Mouse (Mus musculus): ENCODE results near the gene Tmem94. TPM values are rescaled to one million over a fixed set of nuclear protein-coding genes. Genes with fewer than 3 reads are reported as not detected.
A peak's percentile ranks its signal among the peaks of the same experiment; 100 is the strongest.

Tmem94 gene
- polyA plus RNA-seq, 1 experiment from 2014 or later, result 18.6 TPM

DNA sequence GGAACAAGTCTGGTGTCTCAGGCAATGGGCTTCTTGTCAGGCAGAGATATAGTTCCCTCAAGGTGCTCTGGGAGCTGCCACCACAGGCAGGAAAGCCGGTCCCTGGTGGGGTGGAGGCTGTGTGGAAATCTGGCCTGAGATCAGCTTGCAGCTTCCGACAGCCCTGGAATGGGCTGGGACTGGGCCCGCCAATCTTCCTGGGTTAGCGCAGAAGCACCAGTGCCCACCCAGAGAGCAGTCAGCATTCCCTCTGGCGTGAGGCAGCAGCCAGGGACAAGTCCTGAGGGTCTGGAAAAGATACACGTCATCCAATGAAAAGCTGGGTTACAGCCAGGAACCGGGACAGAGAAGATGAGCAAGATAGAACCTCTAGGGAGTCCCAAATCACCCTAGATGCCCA lies 46.9 kb downstream of the Tmem94 start:
- WGBS, result 34% methylated on average over 7 of the region's 7 CpGs
- Histone ChIP-seq H3K9me3 (no peaks in the 10 kb centered on the region), H3K4me1 (replicated peaks) (peaks cover 63% of the 10 kb centered on the region), H3K36me3 (peaks cover 1% of the 10 kb centered on the region; the same call in 1 of the 2 replicates), H3K27ac (peak overlapping the region; percentile 83), H3K4me3 (replicated peaks) (peak overlapping the region; percentile 72), H3K27me3 (replicated peaks) (no peaks in the 10 kb centered on the region), H3K4me2 (replicated peaks) (peak overlapping the region; percentile 86), H3K9ac (peak overlapping the region; percentile 86)
- ATAC-seq, result no peak

GRCm38 (mm10) chr11:115812533-115813420 lies 47.5 kb downstream of the Tmem94 start:
- Histone ChIP-seq H3K4me1 (replicated peaks) (peaks cover 57% of the 10 kb centered on the region), H3K27me3 (replicated peaks) (no peaks in the 10 kb centered on the region), H3K4me3 (replicated peaks) (peak overlapping the region; percentile 72), H3K4me2 (replicated peaks) (peak overlapping the region; percentile 86), H3K9me3 (no peaks in the 10 kb centered on the region), H3K36me3 (no peaks in the 10 kb centered on the region), H3K9ac (peak overlapping the region; percentile 86), H3K27ac (peak overlapping the region; percentile 83)
- ATAC-seq, result peak; percentile 12
- WGBS, result 2% methylated on average over 28 of the region's 28 CpGs

- peaks cover 50% of the 10 kb centered on the region for H3K4me1 ChIP-seq (replicated peaks)
- no peaks in the 10 kb centered on the region for H3K9me3 ChIP-seq
- H3K27ac ChIP-seq, result peak within 1 kb of the TSS; percentile 83
- peak within 1 kb of the TSS; percentile 72 for H3K4me3 ChIP-seq (replicated peaks)
- peak within 1 kb of the TSS; percentile 86 for H3K9ac ChIP-seq
- under 1% methylated on average over 44 of the region's 44 CpGs for WGBS
- H3K27me3 ChIP-seq (replicated peaks), result no peaks in the 10 kb centered on the region
- H3K36me3 ChIP-seq, result no peaks in the 10 kb centered on the region
- ATAC-seq, result peak; percentile 92
- H3K4me2 ChIP-seq (replicated peaks), result peak within 1 kb of the TSS; percentile 86
Measured at GRCm38 (mm10) chr11:115813507-115814296, 48.5 kb downstream of the Tmem94 start, which contains the start of gene Caskin2. Gene Caskin2, minus strand, starts transcription at chr11:115813639.

DNA sequence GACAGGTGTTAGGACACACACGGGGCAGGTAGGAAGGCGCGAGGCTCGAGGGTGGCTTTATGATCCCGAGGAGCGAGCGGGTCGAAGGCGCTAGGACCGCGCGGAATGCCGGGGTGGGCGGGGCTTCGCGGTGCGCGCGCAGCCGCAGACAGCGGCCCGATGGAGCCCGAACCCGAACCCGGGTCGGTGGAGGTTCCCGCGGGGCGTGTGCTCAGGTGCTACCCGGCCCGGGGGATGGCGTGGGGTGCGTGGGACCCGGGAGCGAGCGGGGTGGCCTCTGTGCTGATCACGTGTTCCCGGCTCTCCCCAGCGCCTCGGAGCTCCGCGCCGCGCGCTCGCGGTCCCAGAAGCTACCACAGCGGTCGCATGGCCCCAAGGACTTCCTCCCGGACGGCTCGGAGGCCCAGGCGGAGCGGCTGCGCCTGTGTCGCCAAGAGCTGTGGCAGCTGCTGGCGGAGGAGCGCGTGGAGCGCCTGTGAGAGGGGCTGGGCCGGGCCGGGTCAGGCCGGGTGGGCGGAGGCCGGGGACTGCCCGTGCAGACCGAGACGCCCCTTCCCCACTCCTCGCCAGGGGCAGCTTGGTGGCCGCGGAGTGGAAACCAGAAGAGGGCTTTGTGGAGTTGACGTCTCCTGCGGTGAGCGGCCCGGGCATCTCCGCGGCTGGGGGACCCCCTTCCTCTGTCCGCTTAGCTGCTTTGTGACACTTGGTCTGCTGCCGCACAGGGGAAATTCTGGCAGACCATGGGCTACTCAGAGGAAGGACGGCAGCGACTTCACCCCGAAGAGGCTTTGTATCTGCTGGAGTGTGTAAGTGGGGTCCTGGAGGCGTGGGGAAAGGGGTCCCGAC lies 49.6 kb downstream of the Tmem94 start, which contains the start of gene Tsen54:
TSS of gene Tsen54 (plus strand) at position 120 of the 846 bp plus-strand sequence.
- Histone ChIP-seq H3K9me3 (no peaks in the 10 kb centered on the region), H3K27ac (peak within 1 kb of the TSS; percentile 83), H3K4me1 (replicated peaks) (peaks cover 38% of the 10 kb centered on the region), H3K4me3 (replicated peaks) (peak within 1 kb of the TSS; percentile 72), H3K27me3 (replicated peaks) (no peaks in the 10 kb centered on the region), H3K36me3 (peaks cover 2% of the 10 kb centered on the region), H3K4me2 (replicated peaks) (peak within 1 kb of the TSS; percentile 86), H3K9ac (peak within 1 kb of the TSS; percentile 70)
- WGBS, result under 1% methylated on average over 77 of the region's 84 CpGs
- peak; percentile 70 for ATAC-seq

- H3K4me2 ChIP-seq (replicated peaks), result no peak overlapping the region
- peaks cover 10% of the 10 kb centered on the region for H3K36me3 ChIP-seq
- 86% methylated on average over 5 of the region's 5 CpGs for WGBS
- no peak overlapping the region for H3K27ac ChIP-seq
- no peak for ATAC-seq
- H3K27me3 ChIP-seq (replicated peaks), result no peaks in the 10 kb centered on the region
- H3K4me3 ChIP-seq (replicated peaks), result no peak overlapping the region
- no peak overlapping the region for H3K9ac ChIP-seq
- H3K4me1 ChIP-seq (replicated peaks), result peaks cover 16% of the 10 kb centered on the region
- no peaks in the 10 kb centered on the region for H3K9me3 ChIP-seq
Measured at GRCm38 (mm10) chr11:115817331-115817730, 52.1 kb downstream of the Tmem94 start.

GRCm38 (mm10) chr11:115819915-115820623 lies 54.8 kb downstream of the Tmem94 start:
- 84% methylated on average over 16 of the region's 16 CpGs for WGBS

DNA sequence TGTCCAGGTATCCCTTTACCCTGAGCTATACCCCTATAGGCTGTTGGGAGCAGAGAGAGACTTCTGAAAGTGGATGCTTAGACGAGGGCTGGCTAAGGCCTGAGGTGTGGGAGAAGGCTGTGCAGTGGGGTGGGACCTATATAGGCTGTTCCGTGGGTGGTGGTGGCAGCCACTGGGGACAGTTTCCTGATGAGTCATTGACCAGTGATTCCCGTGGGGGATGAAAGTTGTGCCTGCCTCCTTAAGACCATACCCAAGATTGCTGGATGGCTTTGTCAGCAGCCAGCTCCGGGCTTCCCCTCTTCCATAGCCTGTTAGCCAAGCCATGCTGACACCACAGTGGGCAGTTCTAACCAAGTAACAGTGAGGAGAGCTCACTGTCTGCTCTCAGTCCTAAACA lies 55.8 kb downstream of the Tmem94 start:
- no peak for ATAC-seq
- 0 out of 2 replicates have a peak, but pooled peaks cover 8% of the 10 kb centered on the region for H3K4me1 ChIP-seq (replicated peaks)

More at GRCm38 (mm10) chr11:115819915-115820623, 54.8 kb downstream of the Tmem94 start:
- H3K4me2 ChIP-seq (replicated peaks), result no peak overlapping the region
- no peak overlapping the region for H3K27ac ChIP-seq
- peaks cover 14% of the 10 kb centered on the region for H3K4me1 ChIP-seq (replicated peaks)
- H3K36me3 ChIP-seq, result peaks cover 10% of the 10 kb centered on the region
- no peak overlapping the region for H3K4me3 ChIP-seq (replicated peaks)
- H3K9ac ChIP-seq, result no peak overlapping the region
- no peaks in the 10 kb centered on the region for H3K9me3 ChIP-seq
- H3K27me3 ChIP-seq (replicated peaks), result no peaks in the 10 kb centered on the region
- no peak for ATAC-seq

DNA sequence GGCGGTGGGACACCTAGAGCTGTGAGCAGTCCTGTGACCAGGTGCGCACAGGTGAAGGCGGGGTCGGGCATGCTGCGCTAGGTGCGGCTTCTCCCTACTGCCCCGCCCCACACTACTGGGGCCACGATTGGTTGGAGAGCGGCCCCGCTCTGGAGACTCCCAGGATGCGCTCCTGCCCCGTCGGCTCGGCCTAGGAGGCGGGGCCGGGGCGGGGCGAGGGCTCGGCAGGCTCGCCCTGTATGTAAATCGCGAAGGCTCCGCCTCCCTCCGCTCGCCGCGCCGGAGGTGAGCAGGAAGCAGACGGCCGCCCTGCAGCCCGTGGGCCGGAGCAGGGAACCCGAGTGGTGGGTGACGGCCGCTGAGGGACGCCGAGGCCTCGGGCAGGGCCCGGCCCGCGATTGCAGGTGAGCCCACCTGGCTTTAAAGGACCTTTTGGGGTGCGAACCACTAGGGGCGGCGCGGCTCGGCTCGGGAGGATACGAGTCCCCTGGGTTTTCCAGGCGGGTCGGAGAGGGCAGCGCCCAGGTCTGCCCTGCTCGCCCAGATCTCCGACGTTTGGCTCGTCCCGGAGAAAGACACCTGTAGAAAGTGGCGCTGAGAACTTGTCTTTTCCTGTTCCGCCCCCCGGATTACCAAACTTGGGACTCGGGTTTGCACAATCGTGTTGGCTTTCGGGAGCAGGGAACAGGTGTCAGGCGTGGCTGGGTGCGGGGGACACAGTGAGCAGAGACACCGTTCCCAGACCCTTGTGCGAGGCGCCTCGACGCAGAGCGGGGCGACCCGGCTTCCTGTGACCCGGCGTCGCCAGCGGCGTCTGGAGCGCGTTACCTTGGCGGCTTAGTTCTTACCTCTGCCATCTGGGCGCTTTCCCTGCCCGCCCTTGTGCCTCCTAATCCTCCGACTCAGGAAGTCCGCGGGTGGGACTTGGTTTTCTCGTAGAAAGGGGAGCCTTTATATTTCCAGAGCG lies 58.8 kb downstream of the Tmem94 start, which contains the start of gene Llgl2:
TSS of gene Llgl2 (plus strand) at position 276 of the 967 bp plus-strand sequence.
- peaks cover 10% of the 10 kb centered on the region for H3K36me3 ChIP-seq
- H3K27ac ChIP-seq, result peak within 1 kb of the TSS; percentile 84
- H3K4me2 ChIP-seq (replicated peaks), result peak within 1 kb of the TSS; percentile 91
- ATAC-seq, result peak; percentile 98
- no peaks in the 10 kb centered on the region for H3K9me3 ChIP-seq
- no peaks in the 10 kb centered on the region for H3K27me3 ChIP-seq (replicated peaks)
- H3K4me3 ChIP-seq (replicated peaks), result peak within 1 kb of the TSS; percentile 76
- peaks cover 19% of the 10 kb centered on the region; the same call in 1 of the 2 replicates for H3K4me1 ChIP-seq (replicated peaks)
- under 1% methylated on average over 87 of the region's 87 CpGs for WGBS
- H3K9ac ChIP-seq, result peak within 1 kb of the TSS; percentile 75

More for the DNA sequence above, 55.8 kb downstream of the Tmem94 start:
- Histone ChIP-seq H3K27me3 (replicated peaks) (no peaks in the 10 kb centered on the region), H3K36me3 (peaks cover 10% of the 10 kb centered on the region), H3K9me3 (no peaks in the 10 kb centered on the region), H3K27ac (no peak overlapping the region), H3K4me2 (replicated peaks) (no peak overlapping the region), H3K4me3 (replicated peaks) (no peak overlapping the region), H3K9ac (no peak overlapping the region)
- 77% methylated on average over 4 of the region's 4 CpGs for WGBS

DNA sequence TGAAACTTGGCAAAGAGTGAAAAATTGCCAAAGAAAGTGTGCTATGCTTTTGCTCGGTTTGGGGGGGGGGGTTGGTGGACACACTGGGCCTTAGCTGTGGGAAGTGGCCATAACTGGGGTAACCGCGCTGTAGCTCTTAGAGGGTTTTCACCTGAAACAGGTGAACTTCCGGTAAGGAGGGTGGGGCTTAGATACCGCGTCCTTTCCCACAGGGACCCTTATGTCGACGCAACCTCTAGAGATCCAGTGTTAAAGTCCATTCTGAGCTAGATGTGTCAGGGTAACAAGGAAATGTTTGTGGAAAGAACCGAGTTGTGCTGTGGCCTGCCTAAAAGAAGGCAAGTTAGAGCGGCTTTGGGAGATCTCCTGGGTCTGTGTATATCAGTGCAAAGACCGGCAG lies 59.6 kb downstream of the Tmem94 start:
- H3K9ac ChIP-seq, result peak overlapping the region; percentile 75
- peak; percentile 51 for ATAC-seq

DNA sequence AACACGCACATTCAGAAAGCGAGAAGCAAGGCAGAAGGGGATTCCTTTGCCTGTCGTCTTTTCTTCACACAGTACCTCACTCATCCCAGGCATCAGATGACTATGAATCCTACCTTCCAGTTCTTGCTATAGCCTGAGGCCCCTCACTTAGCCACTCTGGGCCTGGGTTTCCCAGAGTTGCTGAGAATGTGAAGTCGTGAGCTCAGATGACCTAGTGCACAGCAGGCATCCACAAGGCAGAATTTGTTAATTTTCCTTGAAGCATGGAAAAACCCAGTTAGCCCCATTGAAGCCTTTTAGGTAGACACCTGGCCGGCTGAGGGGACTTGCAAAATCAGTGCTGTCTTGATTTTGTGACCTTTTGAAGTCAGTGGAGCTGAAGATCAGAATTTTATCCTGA lies 61.3 kb downstream of the Tmem94 start:
- Histone ChIP-seq H3K4me1 (replicated peaks) (peaks cover 38% of the 10 kb centered on the region), H3K9ac (no peak overlapping the region; the same call in 1 of the 2 replicates), H3K27ac (no peak overlapping the region), H3K27me3 (replicated peaks) (no peaks in the 10 kb centered on the region), H3K4me3 (replicated peaks) (0 out of 2 replicates have a peak overlapping the region, but pooled peaks have one; percentile 4), H3K4me2 (replicated peaks) (peak overlapping the region; percentile 91), H3K36me3 (no peaks in the 10 kb centered on the region), H3K9me3 (no peaks in the 10 kb centered on the region)
- ATAC-seq, result no peak
- 58% methylated on average over 5 of the region's 5 CpGs for WGBS

More for the DNA sequence above, 59.6 kb downstream of the Tmem94 start:
- WGBS, result 11% methylated on average over 11 of the region's 11 CpGs
- Histone ChIP-seq H3K4me2 (replicated peaks) (peak overlapping the region; percentile 91), H3K4me1 (replicated peaks) (peaks cover 25% of the 10 kb centered on the region; the same call in 1 of the 2 replicates), H3K27ac (peak overlapping the region; percentile 84), H3K27me3 (replicated peaks) (no peaks in the 10 kb centered on the region), H3K4me3 (replicated peaks) (peak overlapping the region; percentile 76), H3K36me3 (peaks cover 8% of the 10 kb centered on the region), H3K9me3 (no peaks in the 10 kb centered on the region)
